Mouse (Mus musculus) heart, embryonic 11.5 days (tissue): ENCODE measurements around the gene Pnp. TPM values are rescaled to one million over a fixed set of nuclear protein-coding genes. Genes with fewer than 3 reads are reported as not detected.
"Not testable (repeated sequence)": the region's sequence is repeated elsewhere in the genome, so short reads cannot be mapped to it uniquely, and the experiment has no call there.

ENCODE experiments used
- ATAC-seq: fragments of 200-750 bp; cut with Nextera tagmentation; replicated peaks from 2 replicates; pipeline ENCODE4 v1.8.0; 2017; ENCODE audit warnings: moderate library complexity; ENCODE audit not compliant: insufficient number of reproducible peaks, low FRiP score, low TSS enrichment
- H3K27ac ChIP-seq: fragments of 300-500 bp; sonication (generic); 2 replicates; pipeline ENCODE4 v1.5.1; 2014; ENCODE audit warnings: mild to moderate bottlenecking, low read depth, low read length
- H3K27me3 ChIP-seq: fragments of 300-500 bp; sonication (generic); 2 replicates; pipeline ENCODE4 v1.6.1; 2014; ENCODE audit warnings: mild to moderate bottlenecking, low read length, mixed read lengths; ENCODE audit not compliant: control insufficient read depth, insufficient read depth
- H3K36me3 ChIP-seq: fragments of 300-500 bp; sonication (generic); 2 replicates; pipeline ENCODE4 v1.6.1; 2014; ENCODE audit warnings: mild to moderate bottlenecking, low read length, moderate library complexity, mixed read lengths; ENCODE audit not compliant: control insufficient read depth, insufficient read depth
- H3K4me1 ChIP-seq: fragments of 300-500 bp; sonication (generic); 2 replicates; pipeline ENCODE4 v1.6.1; 2014; ENCODE audit warnings: low read length; ENCODE audit not compliant: control insufficient read depth, insufficient read depth
- H3K4me2 ChIP-seq: fragments of 300-500 bp; sonication (generic); 2 replicates; pipeline ENCODE4 v1.6.1; 2014; ENCODE audit warnings: mild to moderate bottlenecking, moderate library complexity
- H3K4me3 ChIP-seq: fragments of 300-500 bp; sonication (generic); 2 replicates; pipeline ENCODE4 v1.5.1; 2014; ENCODE audit warnings: low read depth, low read length
- H3K9ac ChIP-seq: fragments of 300-500 bp; sonication (generic); 2 replicates; pipeline ENCODE4 v1.6.1; 2014; ENCODE audit warnings: mild to moderate bottlenecking, low read depth, low read length, moderate library complexity
- H3K9me3 ChIP-seq: fragments of 300-500 bp; sonication (generic); replicated peaks from 2 replicates; pipeline ENCODE4 v1.6.1; 2016; ENCODE audit warnings: low read length; ENCODE audit not compliant: control insufficient read depth
- WGBS: fragments of 180-500 bp; shearing (Covaris S2); extraction: QIAGEN DNeasy Blood & Tissue Kit; methylation state at CpG from one replicate; pipeline ENCODE4 v1.1.7; 2014; ENCODE audit not compliant: insufficient replicate concordance; 5-methylcytosine and 5-hydroxymethylcytosine counted together
- polyA plus RNA-seq: library from polyadenylated mRNA; unstranded; fragments of >200 nt; fragmentation: Nextera tagmentation; extraction: Ambion mirVana; gene quantifications from 2 replicates; pipeline ENCODE4 v1.2.1, GENCODE M21; 2014

Gene Pnp
- polyA plus RNA-seq, 1 experiment from 2014 or later, result 46.6 TPM

DNA sequence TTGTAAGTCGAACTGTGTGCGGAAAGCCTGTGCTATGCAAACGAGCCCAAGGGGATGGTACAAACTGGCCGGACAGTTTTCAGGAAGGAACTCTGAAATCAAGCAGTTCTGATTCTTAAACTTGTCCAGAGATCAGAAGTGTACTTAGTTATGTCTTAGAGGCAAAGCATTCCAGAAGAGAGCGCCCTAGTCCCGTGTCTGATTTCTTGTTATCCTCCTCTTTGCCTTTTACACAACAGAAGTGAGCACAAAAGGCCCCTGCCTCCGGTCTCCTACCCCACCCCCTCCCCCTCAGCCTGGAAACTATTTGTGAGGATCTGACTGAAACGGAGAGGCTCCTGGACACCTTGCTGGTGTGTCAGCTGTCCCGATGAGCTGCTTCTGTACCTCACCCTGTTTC, 45.8 kb downstream of the Pnp start:
- H3K9me3 ChIP-seq, result no peaks in the 10 kb centered on the region
- H3K4me2 ChIP-seq, result peak overlapping the region; percentile 32
- H3K27me3 ChIP-seq, result no peaks in the 10 kb centered on the region
- no peak overlapping the region for H3K9ac ChIP-seq
- no peak overlapping the region for H3K27ac ChIP-seq
- no peaks in the 10 kb centered on the region for H3K4me1 ChIP-seq
- no peaks in the 10 kb centered on the region for H3K36me3 ChIP-seq
- ATAC-seq, result peak; percentile 58; the same call in 1 of the 2 replicates
- 25% methylated on average over 9 of the region's 9 CpGs for WGBS
- no peak overlapping the region for H3K4me3 ChIP-seq

DNA sequence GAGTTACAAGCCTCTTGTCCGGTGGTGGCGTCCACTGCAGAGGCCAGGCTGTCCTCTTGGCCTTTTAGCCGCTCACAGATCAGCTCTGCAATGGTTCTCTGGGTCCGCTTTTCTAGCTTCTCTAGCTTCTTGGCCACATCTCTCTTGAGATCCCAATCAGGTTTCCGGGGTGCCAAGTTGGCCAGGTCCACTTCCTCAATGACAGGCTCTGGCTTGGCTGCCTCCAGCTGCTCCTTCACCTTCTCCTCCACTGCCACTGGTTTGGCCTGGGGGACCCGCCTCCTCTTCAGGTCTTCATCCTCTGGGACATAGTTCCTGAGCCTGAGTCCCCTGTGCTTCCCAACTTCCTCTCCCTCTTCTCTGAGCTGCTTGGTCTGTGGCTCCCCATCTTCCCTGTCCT, 47.6 kb downstream of the Pnp start:
- H3K4me2 ChIP-seq, H3K9me3 ChIP-seq, H3K27ac ChIP-seq, ATAC-seq, H3K9ac ChIP-seq, H3K4me3 ChIP-seq, H3K27me3 ChIP-seq, H3K4me1 ChIP-seq, H3K36me3 ChIP-seq: not testable (repeated sequence)
- WGBS, result 79% methylated on average over 6 of the region's 6 CpGs

DNA sequence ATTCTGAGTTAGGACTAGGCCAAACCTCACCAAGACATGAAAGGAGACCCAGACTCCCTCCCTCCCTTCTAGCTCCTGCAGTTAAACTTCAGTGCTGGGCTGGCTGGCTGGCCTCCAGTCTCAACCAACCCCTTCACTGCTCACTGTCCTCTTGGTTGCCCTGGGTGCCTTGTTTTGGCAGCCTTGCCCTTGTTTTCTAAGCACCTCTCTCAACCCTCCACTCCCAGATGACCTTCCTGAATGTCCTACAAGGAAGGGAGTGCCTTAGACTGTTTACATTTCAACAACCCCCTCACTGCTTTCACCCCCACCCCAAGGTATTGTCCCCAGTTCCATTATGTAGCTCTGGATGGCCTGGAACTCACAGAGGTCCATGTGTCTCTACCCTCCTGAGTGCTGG, 48.7 kb downstream of the Pnp start:
- H3K36me3 ChIP-seq, result no peaks in the 10 kb centered on the region
- H3K9ac ChIP-seq, result no peak overlapping the region
- H3K9me3 ChIP-seq, result no peaks in the 10 kb centered on the region; the same call in 1 of the 2 replicates
- no peak for ATAC-seq
- H3K4me2 ChIP-seq, result no peak overlapping the region
- no peaks in the 10 kb centered on the region for H3K27me3 ChIP-seq
- H3K27ac ChIP-seq, result no peak overlapping the region
- H3K4me3 ChIP-seq, result no peak overlapping the region
- H3K4me1 ChIP-seq, result no peaks in the 10 kb centered on the region

DNA sequence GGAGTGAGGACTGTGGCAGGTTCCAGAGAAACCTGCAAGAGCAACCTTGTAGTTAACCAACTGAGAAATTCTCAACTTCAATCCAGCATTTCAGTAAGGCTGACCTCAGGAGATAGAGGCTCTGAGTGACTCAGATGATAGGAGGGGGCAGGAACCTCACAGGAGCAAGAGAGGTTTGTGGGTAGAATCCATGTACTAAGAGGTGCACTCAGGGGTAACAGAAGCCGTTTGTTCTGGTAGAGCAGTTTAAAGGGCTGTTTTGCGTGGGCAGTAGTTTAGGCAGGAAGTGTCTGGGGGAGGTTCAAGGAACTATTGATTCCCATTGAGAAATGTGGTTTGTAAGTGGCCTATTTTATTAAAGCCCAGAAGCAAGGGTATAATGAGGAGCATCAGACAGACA, 50.3 kb downstream of the Pnp start:
- H3K4me2 ChIP-seq, result no peak overlapping the region
- no peak overlapping the region for H3K27ac ChIP-seq
- WGBS, result 52% methylated on average over 2 of the region's 2 CpGs
- no peak for ATAC-seq
- no peaks in the 10 kb centered on the region for H3K27me3 ChIP-seq
- no peaks in the 10 kb centered on the region; the same call in 1 of the 2 replicates for H3K9me3 ChIP-seq
- no peaks in the 10 kb centered on the region for H3K36me3 ChIP-seq
- no peak overlapping the region for H3K9ac ChIP-seq
- H3K4me1 ChIP-seq, result no peaks in the 10 kb centered on the region
- H3K4me3 ChIP-seq, result no peak overlapping the region

DNA sequence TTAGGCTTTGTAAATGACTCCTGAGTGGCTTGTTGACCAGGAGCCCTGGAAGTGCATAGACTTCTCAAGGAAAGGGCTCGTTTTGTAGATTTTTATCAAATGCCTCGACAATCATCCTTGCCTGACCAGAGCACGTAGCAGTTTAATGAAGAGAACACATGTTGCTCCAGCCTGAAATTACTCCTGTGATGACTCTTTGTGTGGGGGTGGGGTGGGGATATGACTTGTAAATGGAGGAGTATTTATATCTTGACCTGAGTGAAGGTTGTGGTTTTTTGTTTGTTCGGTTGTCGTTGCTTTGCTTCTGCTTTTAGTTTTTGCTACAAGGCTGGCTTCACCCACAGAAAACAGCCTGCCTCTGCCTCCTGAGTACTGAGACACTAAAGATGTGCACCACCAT, 51.0 kb downstream of the Pnp start:
- Histone ChIP-seq H3K9ac (no peak overlapping the region), H3K9me3 (no peaks in the 10 kb centered on the region; the same call in 1 of the 2 replicates), H3K4me2 (no peak overlapping the region), H3K36me3 (no peaks in the 10 kb centered on the region), H3K27me3 (no peaks in the 10 kb centered on the region), H3K27ac (no peak overlapping the region), H3K4me3 (no peak overlapping the region), H3K4me1 (no peaks in the 10 kb centered on the region)
- 67% methylated on average over 5 of the region's 5 CpGs for WGBS
- no peak for ATAC-seq

DNA sequence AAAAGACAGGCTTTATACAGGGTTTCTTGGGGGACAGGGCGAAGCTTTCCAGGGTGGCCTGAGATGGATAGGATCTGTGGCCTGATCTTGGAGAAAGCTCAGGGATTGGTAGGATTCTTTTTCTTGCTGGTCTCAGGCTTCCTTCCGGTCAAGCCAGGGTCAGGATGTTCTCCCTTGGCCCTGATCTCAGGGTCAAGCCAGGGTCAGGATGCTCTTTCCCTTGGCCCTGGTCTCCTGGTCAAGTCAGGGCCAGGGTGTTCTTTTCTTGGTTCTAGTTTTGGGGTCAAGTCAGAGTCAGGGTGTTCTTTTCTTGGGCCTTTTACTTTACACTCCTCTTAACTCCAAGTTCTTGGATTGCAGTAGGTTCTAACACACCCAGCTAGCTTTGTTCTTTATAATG, 56.8 kb downstream of the Pnp start:
- no peak overlapping the region for H3K27ac ChIP-seq
- no peaks in the 10 kb centered on the region; the same call in 1 of the 2 replicates for H3K9me3 ChIP-seq
- WGBS, result 73% methylated on average over 2 of the region's 2 CpGs
- no peak for ATAC-seq
- H3K9ac ChIP-seq, result no peak overlapping the region
- H3K36me3 ChIP-seq, result no peaks in the 10 kb centered on the region
- H3K4me2 ChIP-seq, result no peak overlapping the region
- no peaks in the 10 kb centered on the region for H3K4me1 ChIP-seq
- H3K27me3 ChIP-seq, result no peaks in the 10 kb centered on the region
- no peak overlapping the region for H3K4me3 ChIP-seq

DNA sequence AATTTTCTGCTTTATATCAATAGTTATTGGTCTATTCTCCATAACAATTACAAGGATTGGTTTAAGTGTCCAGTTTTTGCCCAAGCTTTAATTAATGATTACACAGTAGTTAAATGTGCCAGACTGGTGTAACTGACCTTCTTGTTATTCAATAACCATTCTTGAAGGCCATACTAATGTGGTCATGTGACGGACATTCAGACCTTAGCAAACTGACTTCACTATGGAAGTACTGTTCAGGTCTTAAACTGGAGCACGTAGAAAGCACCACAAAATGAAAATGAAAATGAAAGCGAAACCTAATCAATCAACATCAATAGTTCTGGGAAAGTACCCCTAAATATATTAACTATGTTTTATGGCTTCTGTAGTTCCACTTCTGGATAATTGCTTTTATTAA, 60.2 kb downstream of the Pnp start:
- H3K27me3 ChIP-seq, result no peaks in the 10 kb centered on the region
- H3K36me3 ChIP-seq, result no peaks in the 10 kb centered on the region
- no peaks in the 10 kb centered on the region for H3K4me1 ChIP-seq
- H3K9ac ChIP-seq, result no peak overlapping the region
- no peak overlapping the region for H3K27ac ChIP-seq
- no peak overlapping the region for H3K4me3 ChIP-seq
- no peaks in the 10 kb centered on the region for H3K9me3 ChIP-seq
- WGBS, result 85% methylated on average over 3 of the region's 3 CpGs
- ATAC-seq, result no peak
- no peak overlapping the region for H3K4me2 ChIP-seq

DNA sequence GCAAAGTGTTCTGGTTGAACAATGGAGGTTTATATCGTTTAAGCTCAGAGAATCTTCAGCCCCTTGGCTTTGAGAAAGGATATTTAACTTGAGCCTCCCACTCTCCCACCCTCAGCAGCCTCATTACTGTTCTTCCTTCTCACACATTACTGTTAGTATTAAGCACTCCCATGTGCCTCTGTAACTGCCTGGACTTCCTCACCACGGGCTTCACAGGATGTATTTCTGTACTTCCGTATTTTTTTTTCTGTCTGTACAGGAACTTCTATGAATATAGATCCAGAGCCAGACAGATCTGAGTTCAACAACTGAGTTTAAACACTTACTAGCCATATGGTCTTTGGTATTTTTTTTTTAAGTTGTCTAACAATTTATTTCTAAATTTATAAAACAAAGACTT, 66.2 kb downstream of the Pnp start:
- H3K27ac ChIP-seq, result no peak overlapping the region
- 68% methylated on average over 3 of the region's 3 CpGs for WGBS
- no peak overlapping the region for H3K9ac ChIP-seq
- ATAC-seq, result no peak
- H3K4me3 ChIP-seq, result no peak overlapping the region
- H3K4me1 ChIP-seq, result no peaks in the 10 kb centered on the region
- H3K9me3 ChIP-seq, result no peaks in the 10 kb centered on the region
- H3K36me3 ChIP-seq, result no peaks in the 10 kb centered on the region
- no peak overlapping the region for H3K4me2 ChIP-seq
- H3K27me3 ChIP-seq, result no peaks in the 10 kb centered on the region

DNA sequence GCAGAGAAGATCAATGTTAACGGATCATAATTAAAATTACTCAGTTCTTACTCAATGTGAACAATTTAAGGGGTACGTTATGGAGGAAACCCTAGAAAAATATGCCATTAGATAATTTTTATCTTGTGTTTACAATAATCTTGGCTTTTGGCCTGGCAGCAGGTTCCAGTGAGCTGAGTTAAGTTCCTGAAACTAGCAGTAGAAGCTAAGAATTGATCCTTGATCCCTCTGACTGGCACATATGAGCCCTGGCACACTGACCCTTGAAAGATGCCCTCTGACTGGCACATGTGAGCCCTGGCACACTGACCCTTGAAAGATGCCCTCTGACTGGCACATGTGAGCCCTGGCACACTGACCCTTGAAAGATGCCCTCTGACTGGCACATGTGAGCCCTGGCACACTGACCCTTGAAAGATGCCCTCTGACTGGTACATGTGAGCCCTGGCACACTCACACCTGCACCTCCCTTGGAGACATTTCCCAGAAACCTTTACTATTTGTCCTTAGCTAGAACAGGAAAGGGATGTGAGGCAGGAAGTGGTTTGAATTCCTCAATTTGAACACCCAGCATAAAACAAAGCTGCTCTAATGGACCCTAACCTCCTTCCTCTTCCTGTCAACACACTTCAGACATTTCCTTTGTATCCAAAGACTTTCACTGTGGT, 67.3 kb downstream of the Pnp start:
- Histone ChIP-seq H3K36me3 (no peaks in the 10 kb centered on the region), H3K4me3 (no peak overlapping the region), H3K27me3 (no peaks in the 10 kb centered on the region), H3K4me1 (no peaks in the 10 kb centered on the region), H3K4me2 (no peak overlapping the region), H3K9ac (no peak overlapping the region), H3K9me3 (no peaks in the 10 kb centered on the region), H3K27ac (no peak overlapping the region)
- 63% methylated on average over 2 of the region's 2 CpGs for WGBS
- no peak for ATAC-seq
